Mouse (Mus musculus) mouse trophoblast stem cell (cell line): Measurements from ENCODE around the gene Hist1h2bk.

Experiments used
- in situ Hi-C, 2 experiments: fragments of 300-500 bp; cut with MseI, MboI; formaldehyde crosslinking; loops; 2 replicates in 1 of 2; 3 replicates in 1 of 2; pipeline ENCODE4 v1.15.1; 2025

Hist1h2bk gene

DNA sequence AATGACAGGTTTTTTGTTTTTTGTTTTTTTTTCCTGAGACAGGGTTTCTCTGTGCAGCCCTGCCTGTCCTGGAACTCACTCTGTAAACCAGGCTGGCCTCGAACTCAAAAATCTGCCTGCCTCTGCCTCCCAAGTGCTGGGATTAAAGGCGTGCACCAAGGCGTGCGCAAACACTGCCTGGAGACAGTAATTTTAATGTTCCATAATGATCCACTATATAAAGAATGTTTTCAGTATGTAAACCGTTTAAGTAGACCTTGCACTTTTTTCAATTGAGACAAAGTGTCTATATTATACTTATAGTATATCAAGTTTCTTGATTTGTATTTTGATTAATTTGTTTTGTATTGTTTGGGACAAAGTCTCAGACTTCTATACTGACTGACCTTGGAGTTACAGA lies 3.7 kb downstream of the Hist1h2bk start:
- in situ Hi-C loops, result loop anchor here (10.0 to 25.0 kb wide), 3 partner anchors 327 to 1473 kb away; partner anchors contain the start of genes Hist1h2ai (in 1 of the 2), Hist1h2bl (in 1 of the 2), Hist1h2bm (in 1 of the 2) and Hist1h3h (in 1 of the 2)

DNA sequence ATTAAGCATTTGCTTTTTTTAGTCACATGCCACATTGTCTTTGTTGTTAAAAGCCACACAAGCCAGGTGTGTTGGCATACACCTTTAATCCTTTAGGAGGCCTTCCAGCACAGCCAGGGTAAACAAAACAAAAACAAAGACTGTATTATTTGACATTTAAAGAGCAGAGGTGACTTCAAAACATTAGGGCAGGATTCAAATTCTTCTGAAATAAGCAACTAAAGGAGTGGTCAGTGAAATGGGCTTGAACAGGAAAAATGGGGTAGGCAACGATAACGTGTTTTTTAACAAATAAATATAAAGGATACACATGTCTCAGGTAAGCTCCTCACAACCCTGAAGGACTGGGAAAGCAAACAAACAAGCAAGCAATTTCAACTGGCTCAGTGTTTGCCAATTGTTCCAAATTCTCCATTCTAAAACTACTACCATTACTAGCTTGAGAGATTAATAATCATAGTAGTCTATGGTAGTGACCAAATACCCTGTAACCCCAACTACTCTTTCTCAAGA lies 4.3 kb downstream of the Hist1h2bk start:
- in situ Hi-C loops, result loop anchor here (10.0 to 25.0 kb wide), 5 partner anchors 328 to 1485 kb away; partner anchors contain the start of genes Abt1 (in 1 of the 2), Hist1h2ai (in 1 of the 2), Hist1h2bl (in 1 of the 2) and Hist1h2bm (in 1 of the 2)

DNA sequence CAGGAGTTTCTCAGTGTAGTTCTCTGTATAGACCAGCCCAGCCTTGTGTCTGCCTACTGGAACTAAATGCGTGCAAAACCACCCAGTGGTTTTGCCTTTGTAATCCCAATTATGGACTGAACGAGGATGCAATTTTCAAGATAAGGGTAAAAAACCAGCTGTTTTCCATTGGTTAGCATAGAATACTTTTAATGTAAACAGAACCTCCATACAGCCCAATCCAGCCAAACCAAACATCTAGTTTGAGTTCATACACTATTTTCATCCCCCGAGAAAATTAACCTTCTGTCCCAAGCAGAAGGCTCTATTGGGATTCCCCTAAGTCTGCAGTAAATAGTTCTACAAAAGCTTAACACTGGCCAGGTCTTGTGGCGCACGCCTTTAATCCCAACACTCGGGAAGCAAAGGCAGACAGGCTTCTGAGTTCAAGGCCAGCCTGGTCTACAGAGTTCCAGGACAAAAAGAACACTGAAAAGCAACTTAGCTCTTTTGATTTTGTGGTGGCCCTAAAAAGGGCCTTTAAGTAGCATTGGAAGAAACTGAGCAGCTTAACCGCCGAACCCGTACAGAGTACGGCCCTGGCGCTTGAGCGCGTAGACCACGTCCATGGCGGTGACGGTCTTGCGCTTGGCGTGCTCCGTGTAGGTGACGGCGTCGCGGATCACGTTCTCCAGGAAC lies 4.9 kb downstream of the Hist1h2bk start:
- in situ Hi-C loops, result loop anchor here (10.0 to 25.0 kb wide), 4 partner anchors 328 to 1484 kb away; partner anchors contain the start of genes Abt1 (in 1 of the 2), Hist1h2ai (in 1 of the 2), Hist1h2bl (in 1 of the 2) and Hist1h2bm (in 1 of the 2)

- in situ Hi-C loops, result loop anchor here (10.0 to 25.0 kb wide), 4 partner anchors 329 to 1484 kb away; partner anchors contain the start of genes Abt1 (in 1 of the 2), Hist1h2ai (in 1 of the 2), Hist1h2bl (in 1 of the 2) and Hist1h2bm (in 1 of the 2)
Observed at GRCm38 (mm10) chr13:22041142-22041536, 5.5 kb downstream of the Hist1h2bk start, which contains the start of gene Hist1h4i. Gene Hist1h4i (minus strand): TSS chr13:22041362.

- in situ Hi-C loops, result loop anchor here (10.0 to 25.0 kb wide), 4 partner anchors 330 to 1483 kb away; partner anchors contain the start of genes Abt1 (in 1 of the 2), Hist1h2ai (in 1 of the 2), Hist1h2bl (in 1 of the 2) and Hist1h2bm (in 1 of the 2)
Observed at GRCm38 (mm10) chr13:22041651-22042567, 6.2 kb downstream of the Hist1h2bk start.

GRCm38 (mm10) chr13:22042568-22043502 lies 7.2 kb downstream of the Hist1h2bk start, which contains the start of the genes Hist1h2ag and Hist1h2bj:
Gene Hist1h2ag (minus strand): TSS chr13:22042944.
Gene Hist1h2bj (plus strand): TSS chr13:22043214.
- in situ Hi-C loops, result loop anchor here (10.0 to 25.0 kb wide), 4 partner anchors 331 to 1482 kb away; partner anchors contain the start of genes Abt1 (in 1 of the 2), Hist1h2ai (in 1 of the 2), Hist1h2bl (in 1 of the 2) and Hist1h2bm (in 1 of the 2)

DNA sequence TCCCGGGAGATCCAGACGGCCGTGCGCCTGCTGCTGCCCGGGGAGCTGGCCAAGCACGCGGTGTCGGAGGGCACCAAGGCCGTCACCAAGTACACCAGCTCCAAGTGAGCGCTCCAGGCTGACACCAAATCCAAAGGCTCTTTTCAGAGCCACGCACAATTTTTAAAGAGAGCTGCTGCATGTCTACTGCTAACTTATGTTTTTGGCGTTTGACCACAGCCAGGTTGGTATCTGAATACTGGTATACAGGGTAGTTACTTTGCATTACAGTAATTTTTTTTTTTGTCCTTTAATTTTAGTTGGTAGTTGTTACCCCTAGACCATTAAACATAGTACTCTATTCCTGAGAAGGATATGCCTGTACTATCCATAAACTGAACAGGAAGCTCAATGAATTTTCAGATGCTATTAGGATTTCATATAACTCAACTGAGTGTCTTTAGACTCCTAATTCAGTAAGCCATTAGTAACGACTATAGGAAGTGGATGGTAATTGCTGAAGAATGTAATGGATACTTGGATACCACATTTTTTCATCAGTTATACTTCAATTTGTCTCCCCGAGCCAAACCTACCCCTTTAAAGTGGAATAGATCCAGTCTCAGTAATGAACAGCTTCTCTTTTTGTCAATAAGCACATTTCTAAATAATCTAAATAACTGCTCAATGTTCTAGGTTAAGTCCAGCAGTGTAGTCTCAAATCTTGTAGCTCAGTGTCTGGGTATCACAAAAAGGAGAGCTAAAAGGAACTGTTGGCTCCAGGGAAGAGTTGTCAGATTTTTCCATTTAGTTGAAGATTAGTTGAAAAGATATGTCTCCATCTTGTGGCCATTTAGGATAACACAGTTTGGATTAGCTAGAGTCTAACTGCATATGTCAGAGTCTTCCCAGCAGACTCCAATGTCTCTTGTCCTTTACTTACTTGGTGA lies 8.1 kb downstream of the Hist1h2bk start:
- in situ Hi-C loops, result loop anchor here (10.0 to 25.0 kb wide), 4 partner anchors 331 to 1481 kb away; partner anchors contain the start of genes Abt1 (in 1 of the 2), Hist1h2ai (in 1 of the 2), Hist1h2bl (in 1 of the 2) and Hist1h2bm (in 1 of the 2)

GRCm38 (mm10) chr13:22044432-22045155 lies 8.9 kb downstream of the Hist1h2bk start:
- in situ Hi-C loops, result loop anchor here (10.0 to 25.0 kb wide), 4 partner anchors 332 to 1480 kb away; partner anchors contain the start of genes Abt1 (in 1 of the 2), Hist1h2ai (in 1 of the 2), Hist1h2bl (in 1 of the 2) and Hist1h2bm (in 1 of the 2)

DNA sequence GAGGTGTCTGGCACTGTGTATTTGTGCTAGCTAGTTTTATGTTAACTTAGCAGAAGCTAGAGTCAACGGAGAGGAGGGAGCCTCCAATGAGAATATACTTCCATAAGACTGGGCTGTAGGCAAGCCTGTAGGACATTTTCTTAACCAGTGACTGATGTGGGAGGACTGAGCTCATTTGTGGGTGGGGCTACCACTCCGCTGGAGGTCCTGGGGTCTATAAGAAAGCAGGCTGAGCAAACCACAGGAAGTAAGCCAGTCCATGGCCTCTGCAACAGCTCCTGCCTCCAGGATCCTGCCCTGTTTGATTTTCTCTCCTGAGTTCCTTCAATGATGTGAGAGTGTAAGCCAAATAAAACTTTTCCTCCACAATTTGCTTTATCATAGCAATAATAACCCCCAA lies 9.6 kb downstream of the Hist1h2bk start:
- in situ Hi-C loops, result loop anchor here (10.0 to 25.0 kb wide), 4 partner anchors 333 to 1479 kb away; partner anchors contain the start of genes Abt1 (in 1 of the 2), Hist1h2ai (in 1 of the 2), Hist1h2bl (in 1 of the 2) and Hist1h2bm (in 1 of the 2)

GRCm38 (mm10) chr13:22049041-22049440 lies 13.4 kb downstream of the Hist1h2bk start:
- in situ Hi-C loops, result loop anchor here (10.0 to 25.0 kb wide), 4 partner anchors 337 to 1476 kb away; partner anchors contain the start of genes Abt1 (in 1 of the 2), Hist1h2ai (in 1 of the 2), Hist1h2bl (in 1 of the 2) and Hist1h2bm (in 1 of the 2)

GRCm38 (mm10) chr13:22049737-22050440 lies 14.2 kb downstream of the Hist1h2bk start:
- in situ Hi-C loops, result loop anchor here (10.0 to 25.0 kb wide), 5 partner anchors 338 to 1475 kb away; partner anchors contain the start of genes Abt1 (in 1 of the 2), Hist1h2ai (in 1 of the 2), Hist1h2bl (in 1 of the 2) and Hist1h2bm (in 1 of the 2)

DNA sequence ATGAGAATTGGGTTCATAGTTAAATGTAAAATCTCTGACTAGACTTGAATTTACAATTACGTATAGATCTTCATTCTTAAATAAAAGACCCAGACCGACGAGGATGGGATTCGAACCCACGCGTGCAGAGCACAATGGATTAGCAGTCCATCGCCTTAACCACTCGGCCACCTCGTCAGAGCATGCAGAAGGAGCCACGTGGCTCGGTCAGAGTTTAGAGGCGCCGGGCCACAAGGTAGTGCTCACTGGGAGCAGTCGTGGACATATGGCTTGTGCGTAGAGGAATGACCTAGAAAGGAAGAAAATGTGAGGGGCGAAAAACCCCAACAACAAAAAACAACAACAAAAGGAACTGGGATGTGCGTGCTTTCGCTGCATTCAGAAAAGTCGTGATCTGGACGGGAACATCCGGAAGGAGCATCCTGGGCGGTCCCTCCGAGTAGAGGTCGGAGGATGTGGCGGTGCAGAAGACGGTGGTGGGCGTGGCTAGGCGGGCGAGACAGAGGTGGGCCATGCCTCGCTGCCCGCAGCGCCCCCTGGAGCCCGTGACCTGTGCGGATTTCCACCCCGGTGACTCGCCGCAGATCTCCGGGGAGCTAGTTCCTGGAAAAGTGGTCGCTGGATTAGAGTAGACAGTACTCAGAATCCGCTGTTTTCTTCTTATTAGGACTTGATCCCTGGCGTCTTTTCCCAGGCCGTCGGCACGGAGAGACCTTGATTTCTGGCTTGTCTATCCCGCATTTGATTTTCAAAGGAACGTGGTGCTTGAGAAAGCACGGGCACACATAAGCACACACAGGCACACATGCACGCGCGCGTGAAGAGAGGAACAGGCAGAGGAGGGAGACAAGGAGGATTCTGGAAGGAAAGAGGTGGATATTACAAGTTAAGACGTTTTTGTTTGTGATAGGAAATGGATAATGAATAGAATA lies 15.2 kb downstream of the Hist1h2bk start:
- in situ Hi-C loops, result loop anchor here in 1 of 2 experiments (10.0 kb wide), 1 partner anchor 1354 kb away; no protein-coding TSS in a partner anchor

GRCm38 (mm10) chr13:22051523-22051859 lies 15.8 kb downstream of the Hist1h2bk start:
- in situ Hi-C loops, result loop anchor here in 1 of 2 experiments (10.0 kb wide), 1 partner anchor 1353 kb away; no protein-coding TSS in a partner anchor

GRCm38 (mm10) chr13:22053754-22054153 lies 18.1 kb downstream of the Hist1h2bk start:
- in situ Hi-C loops, result loop anchor here in 1 of 2 experiments (10.0 kb wide), 1 partner anchor 1351 kb away; no protein-coding TSS in a partner anchor

DNA sequence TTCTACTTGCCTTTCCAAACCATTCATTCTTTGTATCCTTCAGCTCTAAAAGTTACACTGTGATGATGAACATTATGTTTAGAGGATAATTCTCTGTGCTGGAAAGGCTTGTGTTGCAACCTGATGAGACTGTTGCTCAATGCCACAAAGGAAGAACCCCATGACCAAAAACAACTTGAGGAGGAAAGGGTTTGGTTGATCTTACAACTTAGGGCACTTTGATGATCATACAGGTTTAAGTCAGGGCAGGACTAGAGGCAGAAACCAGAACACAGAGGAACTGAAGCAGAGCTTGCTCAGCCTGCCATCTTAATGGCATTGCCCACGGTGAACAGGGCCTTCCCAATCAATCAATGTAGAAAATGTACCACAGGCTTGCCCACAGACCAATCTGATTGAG lies 25.8 kb downstream of the Hist1h2bk start:
- in situ Hi-C loops, result no loop called here
